Mouse (Mus musculus) lung, adult 2 months (tissue): ENCODE results near the gene Magi2. TPM values are rescaled to one million over a fixed set of nuclear protein-coding genes. Genes with fewer than 3 reads are reported as not detected.
"Not testable (repeated sequence)": the region's sequence is repeated elsewhere in the genome, so short reads cannot be mapped to it uniquely, and the experiment has no call there.

Experiments used
- DNase-seq: peaks from one replicate; pipeline ENCODE4 v3.0.0; 2022
- H3K4me1 ChIP-seq: fragments of 200-500 bp; 2 replicates; pipeline ENCODE4 v1.6.1; 2011; ENCODE audit warnings: low read length; ENCODE audit not compliant: control insufficient read depth, insufficient read depth
- H3K4me3 ChIP-seq: fragments of 200-500 bp; replicated peaks from 2 replicates; pipeline ENCODE3; 2011; ENCODE audit warnings: low read depth, mild to moderate bottlenecking, control low read depth, low read length; ENCODE audit errors: extremely low read depth
- CTCF ChIP-seq: fragments of 200-500 bp; IDR thresholded peaks from 2 replicates; pipeline ENCODE4 v1.5.1; 2011; ENCODE audit warnings: mild to moderate bottlenecking, low read length, control low read depth; ENCODE audit not compliant: insufficient read depth
- POLR2A ChIP-seq: fragments of 200-500 bp; IDR thresholded peaks from 2 replicates; pipeline ENCODE4 v1.6.1; 2011; ENCODE audit warnings: low read depth, mild to moderate bottlenecking, control low read depth, low read length, borderline replicate concordance; ENCODE audit errors: extremely low read depth
- WGBS: fragments of 180-500 bp; shearing (Covaris S2); methylation state at CpG from one replicate; pipeline ENCODE4 v1.1.7; 2018; 5-methylcytosine and 5-hydroxymethylcytosine counted together
- polyA plus RNA-seq: library from polyadenylated mRNA; depleted of rRNA; stranded (reverse); fragments of >200 nt; gene quantifications from 2 replicates; pipeline ENCODE4 v1.2.3, GENCODE M21; 2012

Magi2 gene
- polyA plus RNA-seq, 1 experiment: 2.7 TPM

DNA sequence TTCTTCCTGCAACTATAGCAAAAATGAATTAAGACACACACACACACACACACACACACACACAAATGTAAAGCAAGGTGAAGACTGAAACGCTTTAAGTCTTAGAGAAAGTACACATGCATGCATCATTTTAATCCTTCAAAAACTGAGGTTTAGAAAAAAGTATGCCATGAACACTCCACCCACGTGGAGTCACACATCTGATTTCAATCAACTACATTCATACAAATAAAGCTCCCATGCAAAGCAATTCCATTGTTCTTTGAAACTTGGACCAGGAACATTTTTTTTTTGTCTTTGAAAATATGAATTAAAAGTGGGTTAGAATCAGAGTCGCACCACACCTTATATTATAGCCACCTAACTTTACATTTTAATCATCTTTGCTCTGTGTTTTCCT, 1032.9 kb downstream of the Magi2 start:
- H3K4me3 ChIP-seq: no peak overlapping the region
- 73% methylated on average over 3 of the region's 3 CpGs for WGBS
- TF ChIP-seq POLR2A: no peak
- TF ChIP-seq CTCF: no peak
- DNase-seq: no peak
- no peaks in the 10 kb centered on the region; the same call in 1 of the 2 replicates for H3K4me1 ChIP-seq

DNA sequence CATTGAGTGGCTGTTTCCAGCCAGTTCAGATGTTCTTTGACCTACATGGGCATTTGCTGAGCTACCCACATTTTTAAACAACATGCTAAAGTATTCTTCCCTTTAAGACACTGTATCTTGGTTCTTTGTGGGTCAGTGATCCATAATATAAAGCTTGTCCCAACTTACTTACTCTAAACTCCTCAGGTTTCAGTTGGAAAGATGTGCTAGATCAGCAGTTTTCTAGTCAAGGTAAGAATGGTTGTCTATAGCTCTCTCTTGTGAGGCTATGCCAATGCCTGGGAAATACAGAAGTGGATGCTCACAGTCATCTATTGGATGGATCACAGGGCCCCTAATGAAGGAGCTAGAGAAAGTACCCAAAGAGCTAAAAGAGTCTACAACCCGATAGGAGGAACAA, 1045.8 kb downstream of the Magi2 start:
- not testable (repeated sequence) for H3K4me3 ChIP-seq, H3K4me1 ChIP-seq, DNase-seq
- 86% methylated on average over 1 of the region's 1 CpGs for WGBS

DNA sequence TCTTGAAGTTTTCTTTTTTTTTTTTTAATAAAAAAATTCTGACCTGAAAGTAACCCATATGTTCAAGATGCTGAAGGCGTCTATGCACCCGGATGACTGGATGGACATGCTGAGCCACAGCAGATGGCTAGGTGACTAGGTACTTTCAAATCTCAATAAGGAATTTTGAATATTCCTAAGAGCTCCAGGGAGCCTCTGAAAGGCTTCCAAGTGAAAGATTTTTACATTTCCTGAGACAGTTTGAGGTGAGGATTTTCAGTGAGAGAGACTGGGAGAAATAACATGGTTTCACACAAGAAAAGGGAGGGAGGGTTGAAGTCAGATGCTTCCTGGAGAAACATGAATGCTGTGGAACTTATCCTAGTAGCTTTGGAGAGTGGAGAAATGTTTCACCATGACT, 1048.8 kb downstream of the Magi2 start:
- Histone ChIP-seq H3K4me3 (no peak overlapping the region), H3K4me1 (no peaks in the 10 kb centered on the region)
- no peak for DNase-seq
- 77% methylated on average over 2 of the region's 2 CpGs for WGBS
- no peak for TF ChIP-seq CTCF
- TF ChIP-seq POLR2A: no peak

DNA sequence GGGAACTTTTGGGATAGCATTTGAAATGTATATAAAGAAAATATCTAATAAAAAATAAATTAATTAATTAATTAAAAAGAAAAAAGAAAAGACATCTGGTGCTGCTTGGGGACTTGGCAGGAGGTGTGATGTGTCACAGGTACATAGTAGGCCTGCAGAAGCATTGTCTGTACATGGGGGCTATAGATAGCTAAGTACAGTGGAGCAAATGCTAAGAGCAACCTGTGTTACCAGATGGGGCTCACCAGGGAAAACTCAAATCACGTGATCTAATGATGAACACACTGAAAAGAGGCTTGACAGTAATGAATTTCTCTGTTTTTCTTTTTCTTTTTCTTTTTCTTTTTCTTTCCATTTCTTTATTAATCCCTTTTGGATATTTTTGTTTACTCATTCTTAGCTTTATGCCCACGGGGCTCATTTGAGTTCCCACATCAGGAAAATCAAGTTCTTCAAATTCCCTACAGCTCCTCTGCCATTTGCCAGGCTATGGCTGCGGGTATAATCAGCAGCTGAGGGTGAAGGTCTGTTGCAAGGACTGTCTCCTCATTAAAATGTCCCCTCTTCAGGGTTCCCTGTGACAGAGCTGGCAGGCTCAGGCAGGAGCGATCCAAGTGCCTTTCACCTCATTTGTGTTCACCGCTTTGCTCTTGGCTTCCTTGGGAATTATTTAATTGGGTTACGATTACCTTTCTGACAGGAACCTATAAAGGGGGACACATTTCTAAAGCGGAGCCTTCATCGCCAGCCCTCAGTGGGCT, 1058.4 kb downstream of the Magi2 start:
- TF ChIP-seq POLR2A (no peak), CTCF (no peak)
- no peak for DNase-seq
- Histone ChIP-seq H3K4me1 (no peaks in the 10 kb centered on the region), H3K4me3 (no peak overlapping the region)
- WGBS: 81% methylated on average over 8 of the region's 8 CpGs

DNA sequence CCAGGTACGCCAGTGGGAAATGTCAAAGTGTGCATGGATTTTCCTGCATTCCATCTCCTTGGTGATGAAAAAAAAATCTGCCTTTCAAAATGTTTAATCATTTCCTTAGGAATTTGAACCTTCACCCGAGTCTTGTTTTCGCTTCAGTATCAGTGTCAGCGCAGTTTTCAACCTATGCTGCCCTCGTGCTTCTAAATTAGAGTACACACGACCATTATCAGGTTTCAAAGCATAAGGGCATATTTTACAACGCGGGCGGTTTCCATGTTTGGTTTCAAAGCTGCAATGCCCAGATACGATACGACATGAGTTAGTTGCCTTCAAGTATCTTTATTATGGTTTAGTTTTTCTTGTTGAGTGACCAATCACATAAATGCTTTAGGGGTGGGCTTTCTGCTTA, 1067.7 kb downstream of the Magi2 start:
- 48% methylated on average over 11 of the region's 11 CpGs for WGBS
- H3K4me1 ChIP-seq: no peaks in the 10 kb centered on the region
- DNase-seq: no peak
- TF ChIP-seq CTCF (no peak), POLR2A (no peak)
- no peak overlapping the region for H3K4me3 ChIP-seq

DNA sequence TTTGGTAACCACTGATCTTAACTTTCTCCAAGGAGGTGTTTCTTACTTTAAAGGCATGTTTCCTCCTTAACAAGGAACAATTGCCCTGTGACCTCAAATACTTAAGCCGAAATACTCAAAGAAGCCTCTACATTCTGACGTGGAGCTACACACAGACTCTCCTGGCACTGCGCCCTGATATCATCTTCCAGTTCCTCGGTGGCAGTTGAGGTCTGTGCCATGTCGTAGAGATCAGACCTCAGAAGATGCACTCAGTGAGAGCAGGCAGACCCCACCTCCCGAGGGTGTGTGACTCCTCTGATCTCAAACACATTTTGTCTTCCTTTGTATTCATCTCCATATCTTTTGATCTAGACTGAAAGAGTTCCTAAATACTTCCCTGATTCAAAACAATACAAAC, 1073.0 kb downstream of the Magi2 start:
- Histone ChIP-seq H3K4me3 (no peak overlapping the region), H3K4me1 (no peaks in the 10 kb centered on the region)
- no peak for DNase-seq
- no peak for TF ChIP-seq CTCF
- no peak for TF ChIP-seq POLR2A
- 48% methylated on average over 6 of the region's 6 CpGs for WGBS

DNA sequence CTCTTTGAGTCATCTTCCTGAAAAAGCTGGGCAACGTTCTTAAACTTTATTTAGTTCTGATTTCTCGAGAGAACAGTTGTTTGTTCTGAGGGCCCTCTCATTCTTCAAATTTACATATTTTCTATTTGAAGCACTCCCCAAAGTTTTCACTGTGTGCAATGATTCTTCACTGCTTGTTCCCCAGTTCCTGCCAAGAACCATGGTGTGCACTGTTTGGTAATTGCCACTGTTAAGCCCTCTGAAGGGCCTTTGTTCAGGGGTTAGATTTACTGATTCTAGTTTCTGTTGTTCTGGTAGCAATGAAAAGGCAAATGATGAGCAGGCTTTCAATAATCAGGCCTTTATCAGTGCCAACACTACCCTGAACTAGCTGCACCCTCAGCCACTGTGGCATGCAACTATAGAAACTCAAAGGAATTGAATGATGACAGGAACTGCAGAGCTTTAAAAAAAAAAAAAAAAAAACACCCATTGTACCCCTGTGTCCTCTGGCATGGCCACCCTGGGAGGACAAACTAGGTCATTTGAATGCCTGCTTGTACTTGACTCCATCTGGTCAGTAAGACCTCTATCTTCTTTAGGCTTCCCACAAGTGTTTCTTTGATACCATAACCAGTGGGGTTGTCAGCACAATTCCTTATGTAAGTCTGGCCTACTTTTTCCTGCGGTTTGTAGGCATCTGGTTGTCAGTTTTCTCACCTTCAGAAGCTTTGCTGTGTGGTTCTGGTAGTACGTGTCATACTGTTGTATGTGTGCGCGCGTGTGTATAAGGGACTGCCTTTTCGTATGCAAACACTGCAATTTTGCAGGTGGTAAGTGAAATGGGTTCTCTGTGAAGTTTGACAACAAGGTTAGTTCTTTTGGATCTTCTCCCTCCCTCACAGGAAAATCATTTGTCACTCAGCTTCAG, 1076.5 kb downstream of the Magi2 start:
- 79% methylated on average over 8 of the region's 8 CpGs for WGBS
- no peak overlapping the region for H3K4me3 ChIP-seq
- no peak for TF ChIP-seq POLR2A
- no peak for TF ChIP-seq CTCF
- DNase-seq: no peak
- H3K4me1 ChIP-seq: no peaks in the 10 kb centered on the region

DNA sequence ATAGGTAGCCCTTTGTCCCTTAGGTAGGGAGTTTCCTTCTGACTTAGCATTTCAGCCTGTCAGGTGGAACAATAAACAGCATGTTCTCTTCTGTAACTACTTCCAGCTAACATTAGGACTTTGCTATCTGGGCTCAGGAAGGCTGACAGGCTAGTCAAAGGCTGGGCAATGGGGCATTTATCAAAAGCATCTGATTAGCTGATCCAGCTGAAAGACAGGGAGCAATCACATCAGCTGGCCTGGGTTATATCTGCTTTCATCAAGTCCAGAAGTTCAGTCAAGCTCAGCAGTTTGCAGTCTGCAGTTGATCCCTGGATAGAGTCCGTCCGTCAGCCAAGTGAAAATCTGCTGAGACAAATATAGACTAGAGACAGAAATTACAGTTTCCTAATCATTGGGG, 1094.1 kb downstream of the Magi2 start:
- Histone ChIP-seq H3K4me3 (no peak overlapping the region), H3K4me1 (no peaks in the 10 kb centered on the region)
- TF ChIP-seq POLR2A (no peak), CTCF (no peak)
- whole genome bisulfite sequencing: 83% methylated on average over 2 of the region's 2 CpGs
- no peak for DNase-seq

DNA sequence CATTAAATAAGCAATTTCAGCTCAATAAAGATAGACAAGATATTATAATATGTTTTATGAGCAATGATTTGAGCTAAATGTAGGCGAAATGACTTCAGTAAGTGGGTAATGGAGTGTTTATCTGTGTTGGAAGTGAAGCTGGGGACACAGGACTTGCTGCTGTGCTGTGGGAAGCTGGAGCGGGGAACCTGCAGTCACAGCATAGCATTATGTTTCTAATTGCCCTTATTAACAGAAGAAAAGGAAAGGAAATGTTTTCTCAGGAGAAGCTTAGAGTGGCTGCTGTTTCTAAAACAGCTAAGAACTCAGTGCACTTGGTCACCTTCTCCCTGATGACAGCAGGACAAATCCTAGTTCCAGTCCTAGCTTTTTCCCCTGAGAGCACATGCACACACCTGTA, 1098.5 kb downstream of the Magi2 start:
- Histone ChIP-seq H3K4me1 (no peaks in the 10 kb centered on the region), H3K4me3 (no peak overlapping the region)
- no peak for TF ChIP-seq CTCF
- WGBS: 72% methylated on average over 2 of the region's 2 CpGs
- no peak for DNase-seq

DNA sequence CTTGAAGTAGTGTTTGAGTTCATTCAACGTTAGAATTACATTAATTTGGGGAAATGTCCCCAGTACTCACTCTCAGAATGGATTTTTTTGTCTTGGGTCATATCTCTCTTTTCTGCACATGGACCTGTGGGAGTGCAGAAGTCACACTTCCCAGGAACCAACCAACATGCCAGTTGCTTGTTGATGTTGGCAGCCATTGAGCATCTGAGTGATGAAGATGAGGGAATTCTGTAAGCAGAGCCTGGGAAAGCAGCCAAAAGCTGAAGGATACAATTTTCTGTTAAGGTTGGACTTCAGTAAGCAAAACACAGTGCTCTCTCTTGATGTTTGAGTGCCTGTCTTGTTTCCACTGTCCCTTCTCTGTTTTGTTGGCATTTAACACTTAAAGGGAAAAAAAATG, 1102.1 kb downstream of the Magi2 start:
- Histone ChIP-seq H3K4me1 (no peaks in the 10 kb centered on the region), H3K4me3 (no peak overlapping the region)
- WGBS: 53% methylated on average over 1 of the region's 1 CpGs
- TF ChIP-seq CTCF (no peak), POLR2A (no peak)
- no peak for DNase-seq
